Mouse (Mus musculus) liver, adult 2 months (tissue): ENCODE measurements around the gene Sema4b.

Experiments used
- CTCF ChIP-seq: fragments of 200-500 bp; IDR thresholded peaks from 2 replicates; pipeline ENCODE4 v1.5.1; 2011; ENCODE audit warnings: low read depth, low read length, control low read depth
- POLR2A ChIP-seq: fragments of 200-500 bp; IDR thresholded peaks from 2 replicates; pipeline ENCODE4 v1.6.1; 2011; ENCODE audit warnings: low read length, control low read depth; ENCODE audit not compliant: insufficient read depth; ENCODE audit errors: extremely low read depth

DNA sequence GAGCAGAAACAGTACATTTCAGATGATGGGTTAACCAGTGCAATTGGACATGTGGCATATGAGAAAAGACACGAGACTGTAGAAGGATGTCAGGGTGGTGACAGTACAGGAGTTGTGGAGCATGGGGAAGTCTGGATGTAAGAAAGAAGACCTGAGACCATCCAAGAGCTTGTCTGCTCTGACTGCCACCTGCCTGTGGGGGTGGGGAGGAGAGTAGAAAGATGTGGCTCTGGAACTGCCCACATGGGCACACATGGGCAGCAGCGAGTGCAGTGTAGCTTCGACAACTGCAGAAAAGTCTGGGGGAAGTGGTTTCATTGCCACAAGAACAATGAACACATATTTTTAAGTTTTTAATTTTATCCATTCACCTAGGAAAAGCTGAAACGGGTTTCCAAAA is 10.7 kb downstream of the Sema4b start:
- no peak for TF ChIP-seq POLR2A
- TF ChIP-seq CTCF = no peak
